ENCODE assay signal across 21 mouse cellular contexts in the genomic region with DNA sequence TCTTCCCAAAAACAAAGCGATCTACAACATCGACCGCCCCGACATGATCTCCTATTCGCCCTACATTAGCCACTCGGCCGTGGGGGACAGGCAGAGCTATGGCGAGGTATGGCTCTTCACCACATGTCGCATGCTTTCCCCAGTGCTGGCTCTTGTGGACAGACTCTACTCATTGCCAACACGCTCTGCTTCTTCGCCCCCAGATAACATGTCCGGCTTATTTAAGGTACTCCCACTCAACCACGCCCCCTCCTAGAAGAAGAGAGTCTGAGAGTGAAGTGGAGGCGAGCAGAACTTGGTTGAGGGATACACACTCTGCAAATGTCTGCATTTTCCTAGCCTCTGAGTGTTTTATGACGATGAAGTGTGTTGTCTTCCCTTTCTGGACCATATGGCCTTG. TPM values are rescaled to one million over a fixed set of nuclear protein-coding genes. Genes with fewer than 3 reads are reported as not detected.
DNase-seq lines count a peak whose midpoint lies in the region; ATAC-seq and TF ChIP-seq lines count a peak whose summit lies in the region.
"Had no signal": no experiment of that assay in that cellular context is flagged by ENCODE, and none has a peak within 500 bp of the region (broad histone marks: within the 10 kb centered on the region; RNA-seq: fewer than 3 reads in every experiment).

No protein-coding gene starts in this region.

- no peak overlapping the region for H3K4me2 ChIP-seq in stomach, postnatal 0 days (replicated peaks; ENCODE audit: low read depth)
- H3K4me2 ChIP-seq: forebrain, embryonic 13.5 days; heart, embryonic 12.5 days; hindbrain, embryonic 14.5 days had no signal

- ATAC-seq in stomach, postnatal 0 days (ENCODE audit: low FRiP score, low TSS enrichment), result no peak
- ATAC-seq: activated CD4-positive, CD25-positive, alpha-beta regulatory T cell, adult 4 months; forebrain, embryonic 13.5 days; forebrain, postnatal 0 days; Patski had no signal

- TF ChIP-seq EP300 in stomach, postnatal 0 days (optimal IDR thresholded peaks at IDR 0.05), result no peak

- H3K4me3 ChIP-seq in stomach, postnatal 0 days (ENCODE audit: low read depth, low read length), result no peak overlapping the region
- H3K4me3 ChIP-seq: embryonic facial prominence, embryonic 10.5 days; forebrain, embryonic 13.5 days; gastrocnemius, adult 2 months; heart, embryonic 12.5 days; hindbrain, embryonic 10.5 days had no signal

- no peak overlapping the region for H3K9ac ChIP-seq in stomach, postnatal 0 days (ENCODE audit: low read length)
- H3K9ac ChIP-seq: forebrain, embryonic 13.5 days; forebrain, postnatal 0 days; heart, embryonic 12.5 days; hindbrain, embryonic 14.5 days had no signal

- no peaks in the 10 kb centered on the region for H3K36me3 ChIP-seq in stomach, postnatal 0 days (ENCODE audit: control insufficient read depth, insufficient read depth, low read length)
- H3K36me3 ChIP-seq: embryonic facial prominence, embryonic 10.5 days; heart, embryonic 12.5 days; hindbrain, embryonic 10.5 days had no signal

- intact Hi-C loops in left cerebral cortex, postnatal 36 days (cut with DNase I), result no loop called here
- intact Hi-C loops in left cerebral cortex, postnatal 10 days (cut with DNase I), result no loop called here

- 89% methylated on average over 15 of the region's 15 CpGs for WGBS in stomach, postnatal 0 days

- no peaks in the 10 kb centered on the region for H3K4me1 ChIP-seq in stomach, postnatal 0 days (replicated peaks; ENCODE audit: control insufficient read depth, insufficient read depth)
- H3K4me1 ChIP-seq: forebrain, embryonic 13.5 days; heart, embryonic 12.5 days had no signal

- H3K9me3 ChIP-seq in stomach, postnatal 0 days (ENCODE audit: control insufficient read depth, low read length), result no peaks in the 10 kb centered on the region
- H3K9me3 ChIP-seq: embryonic facial prominence, embryonic 10.5 days; forebrain, embryonic 13.5 days; heart, embryonic 12.5 days; hindbrain, embryonic 10.5 days had no signal

- peak; percentile 50 to 75 for DNase-seq in frontal cortex, adult 2 months (ENCODE audit: extremely low spot score in 1 of 2, low spot score in 1 of 2)
- DNase-seq in frontal cortex, postnatal 10 days (ENCODE audit: low spot score in 2 of 2), result no peak
- peak; percentile 49 to 67 for DNase-seq in left cerebral cortex, postnatal 36 days (ENCODE audit: low spot score in 2 of 2)
- DNase-seq in left cerebral cortex, postnatal 10 days (ENCODE audit: extremely low spot score in 1 of 2, low spot score in 2 of 2), result no peak
- DNase-seq in brain, adult 2 months (ENCODE audit: low read depth, low spot score), result peak; percentile 77
- DNase-seq in telencephalon, adult 2 months (ENCODE audit: low read depth, low spot score), result peak; percentile 75
- no peak for DNase-seq in stomach, postnatal 0 days (ENCODE audit: low spot score)
- DNase-seq: adrenal gland, postnatal 14 days; cerebellum, adult 18-20 months; cerebellum, adult 9-11 months; cerebellum, postnatal 36 days; forebrain, postnatal 0 days; gastrocnemius, adult 2 months; gastrocnemius, postnatal 25 days had no signal

- H3K27me3 ChIP-seq in stomach, postnatal 0 days (ENCODE audit: control insufficient read depth, insufficient read depth, low read length), result no peaks in the 10 kb centered on the region
- H3K27me3 ChIP-seq: forebrain, embryonic 13.5 days; Patski had no signal

- TF ChIP-seq CTCF in stomach, postnatal 0 days (IDR thresholded peaks at IDR 0.05; ENCODE audit: low read depth), result no peak

- H3K27ac ChIP-seq in stomach, postnatal 0 days (replicated peaks), result no peak overlapping the region
- H3K27ac ChIP-seq: embryonic facial prominence, embryonic 10.5 days; forebrain, embryonic 13.5 days; gastrocnemius, adult 2 months; hindbrain, embryonic 10.5 days; hindbrain, embryonic 14.5 days had no signal

RNA-seq across cellular contexts. Expression of a gene that starts 56.1 kb away (rescaled TPM):
- polyA plus RNA-seq in frontal cortex, adult 2 months (2012; rRNA removed), result 18.6 and 20.8 TPM in 2 replicates
- 10 to 100 TPM; 27.0 to 30.4 TPM for total RNA-seq in left cerebral cortex, postnatal 36 days (2021)
- total RNA-seq in left cerebral cortex, postnatal 10 days (2021), result 100 to 1,000 TPM; 110 to 127 TPM
- 9.3 and 9.4 TPM in 2 replicates for polyA plus RNA-seq in stomach, postnatal 0 days (2015; fragmentation: Nextera tagmentation; extraction: Ambion mirVana)

Comparison
In these comparisons a context has a peak if more than half of its experiments do, and no peak if none do; other contexts are left out.
1. DNase-seq: peak in frontal cortex, adult 2 months (2 of 2), left cerebral cortex, postnatal 36 days (2 of 2), brain, adult 2 months (single experiment) and telencephalon, adult 2 months (single experiment); none in frontal cortex, postnatal 10 days (0 of 2), left cerebral cortex, postnatal 10 days (0 of 2) and stomach, postnatal 0 days (single experiment).